Mouse (Mus musculus) mouse embryonic stem cell (cell line): Measurements from ENCODE around the gene D10Wsu102e.
"Not testable (repeated sequence)": the region's sequence is repeated elsewhere in the genome, so short reads cannot be mapped to it uniquely, and the experiment has no call there.

Experiments
- in situ Hi-C, 2 experiments: fragments of 300-500 bp; cut with MboI; formaldehyde crosslinking; loops; 1 replicate in 1 of 2; 3 replicates in 1 of 2; pipeline ENCODE4 v1.14.3; 2019 to 2020; ENCODE audit warnings: low sequenced_read_pairs in 2 of 2, low pct_unique_long_range_greater_than_20kb in 1 of 2, mixed read lengths in 1 of 2; ENCODE audit not compliant: unreplicated experiment in 1 of 2

Gene D10Wsu102e

DNA sequence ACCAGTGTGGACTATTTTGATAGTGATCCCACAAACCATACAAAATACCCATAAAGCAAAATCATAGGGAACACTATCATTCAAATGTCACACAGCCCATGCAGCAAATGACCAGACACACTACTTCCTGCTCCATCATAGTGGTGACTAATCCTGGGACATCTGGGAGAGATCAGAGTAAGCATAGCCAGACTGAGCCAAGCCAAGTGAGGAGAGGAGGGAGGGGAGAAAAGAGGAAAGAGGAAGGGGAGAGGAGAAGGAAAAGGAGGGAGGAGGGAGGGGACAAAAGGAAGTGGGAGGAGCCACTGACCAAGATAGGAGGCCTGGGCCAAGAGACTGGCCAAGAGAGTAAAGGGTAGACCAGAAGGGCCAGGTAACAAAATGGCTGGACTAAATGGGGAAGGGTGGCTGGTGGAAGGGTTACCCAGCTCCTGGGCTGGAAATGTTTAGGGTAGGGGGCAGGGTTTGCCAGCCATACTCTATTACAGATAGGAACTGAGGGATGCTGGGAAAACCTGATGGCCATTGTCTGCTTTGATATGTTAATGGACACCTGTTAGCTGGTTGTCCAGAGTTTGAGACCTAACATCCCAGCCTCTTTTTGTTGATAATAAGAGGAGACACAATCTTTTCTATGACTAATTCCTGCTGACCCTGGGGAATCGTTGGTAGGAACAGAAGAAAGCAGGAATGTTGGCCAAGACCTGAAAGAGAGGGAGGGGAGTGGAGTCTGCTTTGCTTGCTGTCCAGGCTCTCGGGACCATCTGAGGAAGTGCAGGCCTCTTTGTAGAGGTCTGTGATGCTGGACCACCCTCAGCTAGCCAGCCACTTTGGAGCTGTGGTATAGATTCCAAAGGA lies 16.0 kb upstream of the D10Wsu102e start:
- in situ Hi-C loops: no loop called here

DNA sequence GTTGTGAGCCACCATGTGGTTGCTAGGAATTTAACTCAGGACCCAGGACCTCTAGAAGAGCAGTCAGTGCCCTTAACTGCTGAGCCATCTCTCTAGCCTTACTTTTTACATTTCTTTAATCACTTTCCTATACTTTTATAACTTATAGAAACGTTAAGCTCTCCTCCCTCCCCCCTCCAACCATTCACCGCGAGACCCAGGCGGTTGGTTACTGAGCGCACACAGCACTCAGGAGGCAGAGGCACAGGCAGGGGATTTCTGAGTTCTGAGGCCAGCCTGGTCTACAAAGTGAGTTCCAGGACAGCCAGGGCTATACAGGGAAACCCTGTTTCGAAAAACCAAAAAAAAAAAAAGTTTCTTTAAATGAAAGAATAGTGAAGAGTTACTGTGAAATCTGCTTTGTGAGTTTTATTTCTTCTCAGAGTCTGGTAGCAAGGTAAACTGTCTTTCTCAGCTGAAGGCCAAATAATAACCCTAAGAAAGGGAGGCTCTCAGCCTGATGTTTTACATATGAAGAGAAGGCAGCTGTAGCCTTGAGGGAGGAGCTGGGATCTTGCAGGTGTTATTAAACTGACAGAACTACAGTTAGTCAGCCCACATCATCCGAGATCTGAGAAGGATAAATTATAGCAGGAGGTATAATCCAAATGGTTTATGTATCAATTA lies 14.2 kb upstream of the D10Wsu102e start:
- in situ Hi-C loops: no loop called here

DNA sequence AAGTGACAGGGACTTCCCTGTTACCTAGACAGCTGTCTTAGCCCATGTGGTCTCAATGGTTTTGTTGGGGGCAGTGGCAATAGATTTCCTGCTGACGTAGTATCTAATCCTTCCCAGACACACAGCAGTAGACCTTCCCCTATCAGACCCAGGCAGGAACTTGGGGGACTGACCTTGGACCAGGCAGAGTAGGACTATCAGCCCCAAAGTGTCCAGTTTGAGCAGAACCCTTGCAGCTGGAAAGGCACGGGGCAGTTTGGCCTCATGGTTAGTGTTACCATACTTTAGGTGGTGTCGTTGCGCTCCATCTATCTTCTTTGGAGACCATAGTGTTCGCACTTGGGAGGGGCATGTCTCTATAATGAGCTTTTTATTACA lies 13.7 kb upstream of the D10Wsu102e start:
- in situ Hi-C loops: no loop called here

DNA sequence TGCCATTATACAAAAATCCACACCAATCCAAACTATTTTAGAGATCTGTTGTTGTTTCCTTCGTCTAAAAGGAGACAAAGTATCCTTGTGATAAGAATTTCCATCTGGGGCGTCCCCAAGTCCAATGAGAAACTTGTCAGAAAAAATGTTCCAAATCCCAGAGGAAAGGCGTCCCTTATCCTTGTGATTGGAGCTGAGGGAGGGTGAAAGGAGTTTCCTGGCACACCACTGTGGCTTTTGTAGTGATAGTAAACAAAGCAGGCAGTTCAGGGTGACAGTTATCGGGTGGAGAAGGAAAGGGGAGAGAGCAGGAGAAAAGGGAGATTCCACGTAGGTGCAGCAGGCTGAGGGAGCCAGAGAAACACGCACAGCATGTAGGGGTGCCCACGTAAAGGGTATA lies 12.5 kb upstream of the D10Wsu102e start:
- in situ Hi-C loops: no loop called here

DNA sequence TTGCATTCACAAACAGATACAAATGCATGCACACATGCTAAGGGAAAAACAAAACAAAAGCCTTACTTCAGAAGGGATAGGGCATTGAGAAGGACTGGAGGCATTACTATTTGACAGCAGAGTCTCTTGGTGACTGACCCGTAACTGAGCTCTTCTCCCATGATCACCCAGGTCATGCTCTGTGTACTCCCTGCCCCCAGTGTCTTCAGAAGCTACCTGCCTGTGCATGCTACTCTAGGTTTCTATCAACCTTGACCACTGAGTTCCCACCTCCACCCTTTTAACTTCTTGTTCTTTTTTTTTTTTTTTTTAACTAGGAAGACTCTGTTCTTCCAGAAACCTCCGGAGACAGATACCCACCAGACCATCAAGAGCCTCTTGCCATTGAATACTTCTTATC lies 9.3 kb upstream of the D10Wsu102e start:
- in situ Hi-C loops: no loop called here

DNA sequence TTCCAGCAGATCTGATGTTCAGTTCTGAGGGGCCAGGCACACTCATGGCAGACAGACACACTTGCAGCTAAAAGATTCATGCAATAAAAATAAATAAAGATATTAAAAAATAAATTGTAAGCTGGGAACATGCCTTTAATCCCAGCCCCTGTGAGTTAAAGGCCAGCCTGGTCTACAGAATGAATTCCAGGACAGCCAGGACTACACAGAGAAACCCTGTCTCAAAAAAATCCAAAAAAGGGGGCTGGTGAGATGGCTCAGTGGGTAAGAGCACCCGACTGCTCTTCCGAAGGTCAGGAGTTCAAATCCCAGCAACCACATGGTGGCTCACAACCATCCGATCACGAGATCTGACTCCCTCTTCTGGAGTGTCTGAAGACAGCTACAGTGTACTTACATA lies 8.2 kb upstream of the D10Wsu102e start:
- in situ Hi-C loops: not testable (repeated sequence)

DNA sequence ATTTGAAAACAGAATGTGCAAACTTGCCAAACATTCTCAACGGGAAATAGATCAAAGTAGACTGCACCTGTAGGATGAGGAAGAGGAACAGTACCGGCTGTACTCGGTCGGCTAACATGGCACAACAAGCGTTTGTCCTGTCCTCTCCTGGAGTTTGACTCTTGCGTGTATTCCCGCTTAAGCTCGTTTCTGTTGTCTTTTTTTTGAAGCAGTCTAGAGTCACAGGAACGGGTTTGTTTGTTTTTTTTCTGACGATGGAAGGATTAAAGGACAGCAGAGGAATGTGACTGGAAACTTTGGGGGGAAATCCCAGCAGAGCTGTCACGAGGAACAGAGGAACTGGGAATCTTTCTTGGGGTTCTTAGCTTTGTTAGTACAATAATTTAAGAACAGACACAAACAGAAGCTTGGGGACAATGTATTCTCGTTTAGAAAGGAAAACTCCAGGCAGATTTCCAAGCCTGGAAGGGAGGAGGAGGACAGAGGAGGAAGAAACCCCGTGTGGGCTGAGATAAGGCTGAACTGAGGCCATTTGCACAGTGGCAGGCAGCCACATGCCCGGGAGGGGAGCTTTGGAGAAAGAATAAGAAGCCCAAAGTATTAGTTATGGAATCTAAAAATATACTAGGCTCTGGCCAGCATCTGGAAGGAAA lies 6.2 kb upstream of the D10Wsu102e start:
- in situ Hi-C loops: no loop called here

DNA sequence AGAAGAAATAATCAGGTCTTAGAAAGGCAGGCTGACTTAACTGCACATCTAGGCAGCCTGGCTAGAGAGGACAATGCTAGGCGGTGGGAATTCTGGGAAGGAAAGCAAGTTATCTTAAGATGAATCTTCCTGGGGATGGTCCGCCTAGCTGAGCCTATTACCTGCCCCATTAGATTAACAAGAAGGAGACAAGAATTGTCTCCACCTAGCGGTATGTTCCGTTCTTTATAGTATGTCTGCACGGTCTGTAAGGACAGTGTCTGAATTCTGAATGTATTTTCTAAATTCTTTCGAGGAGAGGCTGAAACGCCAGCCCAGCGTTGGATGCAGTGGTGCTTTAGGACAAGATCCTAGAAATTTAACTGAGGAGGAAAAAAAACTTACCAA lies 5.7 kb upstream of the D10Wsu102e start:
- in situ Hi-C loops: no loop called here

DNA sequence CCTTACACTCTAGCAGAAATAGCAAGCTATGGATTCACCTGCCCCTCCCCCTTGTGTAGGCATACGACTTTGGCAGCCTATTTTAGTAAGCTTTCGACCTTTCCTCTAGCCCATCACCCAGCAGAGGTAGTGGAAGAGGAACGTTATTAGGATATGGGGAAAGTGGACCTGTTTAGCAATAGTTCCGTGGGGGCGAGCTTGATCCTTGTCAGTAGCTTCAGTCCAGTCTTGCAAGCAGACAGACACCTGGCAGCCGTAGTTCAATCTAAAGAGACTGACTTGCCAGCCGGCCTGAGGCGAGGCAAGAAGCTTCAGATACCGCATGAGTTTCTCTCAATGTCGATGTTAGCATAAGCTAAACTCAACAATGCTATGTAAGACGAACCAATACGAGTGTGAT lies 3.6 kb upstream of the D10Wsu102e start:
- in situ Hi-C loops: no loop called here

DNA sequence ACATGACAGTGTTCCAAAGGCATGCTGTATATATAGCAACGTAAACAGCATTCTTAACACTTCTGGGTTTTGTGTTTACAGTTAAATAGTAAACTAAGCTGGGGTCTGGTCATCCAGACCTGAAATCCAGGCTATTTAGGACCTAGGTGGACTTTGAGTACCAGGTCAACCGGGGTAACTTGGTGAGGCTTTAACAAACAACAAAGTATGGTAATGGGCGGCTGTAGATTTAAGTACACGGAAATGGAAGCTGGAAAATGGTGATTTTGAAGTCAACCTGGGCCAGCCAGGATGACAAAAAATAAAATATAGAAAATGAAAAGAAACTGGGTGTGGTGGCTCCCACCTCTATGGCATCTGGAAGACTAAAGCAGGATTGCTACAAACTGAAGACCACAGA lies 570 bp upstream of the D10Wsu102e start:
- in situ Hi-C loops: no loop called here

DNA sequence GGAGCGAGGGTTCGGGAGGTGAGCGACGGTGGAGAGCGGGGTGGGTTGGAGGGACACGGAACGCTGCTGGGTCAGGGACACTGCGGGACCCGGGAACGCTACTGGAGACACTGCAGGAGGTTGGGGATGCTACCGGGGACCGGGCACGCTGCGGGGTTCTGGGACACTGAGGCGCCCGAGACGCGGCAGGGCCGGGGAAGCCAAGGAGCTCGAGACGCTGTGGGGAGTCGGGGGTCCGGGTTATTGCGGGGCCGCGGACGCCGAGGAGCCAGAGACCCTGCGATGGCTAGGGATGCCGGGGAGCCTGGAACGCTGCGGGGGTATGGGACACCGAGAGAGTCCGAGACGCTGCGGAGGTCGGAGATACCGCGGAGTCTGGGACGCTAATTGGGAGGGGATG lies 335 bp downstream of the D10Wsu102e start:
- in situ Hi-C loops: no loop called here

DNA sequence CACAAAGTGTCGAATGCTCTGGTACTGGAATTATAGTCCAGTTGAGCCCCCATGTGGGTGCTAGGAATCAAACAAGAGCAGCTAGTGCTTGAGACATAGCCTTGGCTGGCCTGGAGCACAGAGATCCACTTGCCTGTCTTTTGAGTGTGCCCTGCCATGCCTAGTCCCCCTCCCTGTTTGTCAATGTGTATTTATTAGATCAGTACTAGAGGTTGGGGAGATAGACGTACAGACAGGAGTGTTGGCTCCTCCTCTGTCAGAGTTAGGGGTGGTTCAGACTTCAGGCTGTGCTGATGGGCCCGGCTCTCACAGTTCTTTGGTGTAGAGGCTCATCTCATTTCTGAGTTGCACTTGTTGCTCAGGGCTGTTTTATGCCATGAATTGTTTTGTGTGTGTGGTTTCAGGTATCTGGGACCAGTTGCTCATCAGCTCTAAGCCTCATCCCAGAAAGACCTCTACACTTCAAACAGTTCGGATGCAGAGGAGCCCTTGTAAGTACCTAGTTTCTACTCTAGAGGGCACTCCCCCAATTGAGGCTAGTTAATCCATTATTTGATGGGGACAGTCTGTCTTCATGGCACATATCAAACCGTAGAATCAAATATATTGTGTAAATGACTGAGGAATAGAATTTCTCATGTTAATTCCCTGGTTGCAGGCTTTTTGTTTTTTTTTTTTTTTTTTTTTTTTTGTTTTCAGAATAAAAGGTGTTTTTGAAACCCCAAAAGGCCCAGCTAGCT lies 1.8 kb downstream of the D10Wsu102e start:
- in situ Hi-C loops: no loop called here

DNA sequence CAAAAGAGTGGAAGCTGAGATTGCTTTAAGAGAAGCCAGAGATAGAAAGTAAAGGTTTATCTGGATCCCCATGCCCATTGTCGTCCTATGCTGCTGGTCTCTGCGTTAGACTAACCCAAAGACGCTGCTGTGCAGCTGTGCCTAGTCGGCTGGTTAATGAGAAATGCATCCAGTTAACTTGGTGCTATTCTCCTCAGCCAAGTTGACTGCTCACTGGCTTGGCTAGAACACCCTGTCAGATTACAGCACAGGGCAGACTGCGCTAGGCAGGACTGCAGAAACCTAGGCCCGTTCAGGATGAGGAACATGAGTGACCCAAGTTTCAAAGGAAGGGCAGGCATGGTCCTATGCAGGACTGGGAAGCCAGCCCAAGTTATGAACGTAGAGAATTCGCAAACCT lies 3.4 kb downstream of the D10Wsu102e start:
- in situ Hi-C loops: no loop called here

DNA sequence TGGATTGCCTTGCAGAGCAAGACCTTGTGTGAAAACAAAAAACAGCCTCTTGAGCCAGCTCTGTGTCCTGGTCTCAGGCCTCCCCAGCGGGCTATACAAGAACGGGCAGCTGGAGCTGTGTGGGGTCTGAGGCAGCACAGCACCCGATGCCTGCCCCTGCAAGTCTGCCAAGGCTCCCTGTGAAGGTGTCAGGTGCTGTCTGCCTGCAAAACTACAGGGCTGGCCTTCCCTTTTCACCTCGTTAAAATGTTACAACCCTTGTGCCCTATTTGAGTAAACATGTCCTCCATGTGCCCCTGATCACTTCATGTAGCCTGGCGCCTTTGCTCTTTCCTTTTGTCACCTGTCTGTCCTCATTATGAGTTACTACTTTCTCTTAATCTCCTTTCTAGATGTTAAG lies 8.9 kb downstream of the D10Wsu102e start:
- in situ Hi-C loops: no loop called here

DNA sequence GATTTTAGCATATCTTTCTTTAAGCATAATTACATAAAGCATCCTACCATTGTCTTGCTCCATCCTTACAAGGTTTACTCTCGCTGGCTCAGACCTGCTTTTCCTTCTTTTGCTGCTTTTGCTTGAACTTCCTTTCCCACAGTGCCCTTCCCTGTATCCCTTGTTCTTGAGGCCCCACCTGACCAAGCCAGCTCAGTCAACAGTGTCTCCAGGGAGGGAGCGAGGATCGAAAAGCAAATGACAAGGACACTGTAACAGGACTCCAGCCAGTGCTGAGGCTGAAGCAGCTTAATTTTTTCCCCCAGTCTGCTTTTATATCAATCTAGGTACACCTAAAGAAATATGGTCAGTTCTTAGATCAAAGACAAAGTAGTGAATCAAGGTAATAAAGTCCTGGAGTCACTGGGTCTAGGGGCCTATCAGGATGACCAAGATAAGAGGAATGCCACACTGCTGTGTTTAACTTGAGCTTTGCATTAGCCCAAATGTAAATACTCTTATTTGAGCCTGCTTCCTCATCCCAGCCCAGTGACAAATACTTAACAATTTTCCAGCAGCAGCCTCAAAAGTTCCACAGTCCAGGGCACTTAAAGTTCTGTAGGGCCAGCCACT lies 14.1 kb downstream of the D10Wsu102e start:
- in situ Hi-C loops: no loop called here

DNA sequence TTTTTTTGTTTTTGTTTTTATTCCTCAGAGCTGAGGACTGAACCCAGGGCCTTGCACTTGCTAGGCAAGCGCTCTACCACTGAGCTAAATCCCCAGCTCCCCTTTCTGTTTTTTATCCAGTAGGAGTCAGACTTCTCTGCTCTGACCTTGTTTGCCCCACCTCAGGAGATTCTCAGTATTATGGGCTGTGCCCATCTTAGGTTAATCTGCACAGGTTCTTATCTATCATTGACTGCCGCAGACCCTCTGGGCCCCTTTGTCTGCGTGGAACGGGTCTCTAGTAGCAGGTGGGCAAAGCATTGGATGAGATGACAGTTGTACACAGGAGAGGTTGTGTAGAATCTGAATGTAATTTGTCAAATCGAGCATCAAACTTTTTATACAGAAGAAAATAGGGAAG lies 15.4 kb downstream of the D10Wsu102e start:
- in situ Hi-C loops: not testable (repeated sequence)

DNA sequence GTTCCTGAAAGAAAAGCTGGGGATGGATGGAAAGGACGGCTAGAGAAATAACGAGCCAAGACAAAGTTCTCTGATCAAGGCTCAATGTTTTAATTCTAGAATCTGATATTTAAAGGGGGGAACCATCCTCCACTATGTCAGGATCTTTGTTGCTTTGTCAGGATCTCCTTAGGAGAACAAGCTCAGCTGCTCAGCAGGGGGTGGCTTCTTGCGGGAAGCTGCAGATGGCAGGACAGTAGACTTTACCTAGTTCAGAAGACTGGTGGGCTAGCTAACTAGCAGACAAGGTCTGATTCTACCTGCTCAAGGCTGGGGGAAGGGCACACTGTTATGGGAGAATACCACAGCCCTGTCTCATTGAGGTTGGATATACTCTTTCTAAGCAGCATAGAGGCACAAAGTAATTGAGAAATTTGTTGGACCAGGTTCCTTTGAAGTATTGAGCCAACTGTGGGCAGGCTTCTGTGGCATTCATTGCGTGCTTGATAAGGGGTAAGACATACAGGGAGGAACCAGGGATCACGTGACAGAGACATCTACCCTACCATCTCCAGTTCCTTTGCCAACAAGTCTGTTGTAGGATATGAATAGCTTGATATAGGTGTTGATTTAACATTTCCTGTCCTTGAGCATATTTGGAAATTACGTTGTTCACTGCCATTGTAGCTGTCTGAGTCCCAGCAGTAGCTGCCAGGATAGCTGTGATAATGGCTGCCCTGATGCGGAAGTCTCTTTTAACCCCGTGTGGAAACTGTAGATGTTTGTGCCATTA lies 17.1 kb downstream of the D10Wsu102e start:
- in situ Hi-C loops: no loop called here
